Mouse (Mus musculus): ENCODE results near the gene Mus81.

DNA sequence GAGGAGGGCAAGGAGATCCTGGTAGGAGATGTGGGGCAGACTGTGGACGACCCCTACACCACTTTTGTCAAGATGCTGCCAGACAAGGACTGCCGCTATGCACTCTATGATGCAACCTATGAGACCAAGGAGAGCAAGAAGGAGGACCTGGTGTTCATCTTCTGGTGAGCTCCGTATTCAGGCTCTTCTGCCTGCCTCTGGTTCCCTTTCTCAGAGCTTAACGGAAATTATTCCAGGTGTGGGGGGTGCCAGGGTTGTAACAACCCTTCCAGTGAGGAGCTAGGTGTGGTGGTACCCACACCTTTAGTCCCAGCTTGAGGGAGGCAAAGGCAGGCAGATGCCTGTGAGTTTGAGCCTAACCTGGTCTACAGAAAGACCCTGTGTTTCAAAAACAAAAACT lies 4.4 kb upstream of the Mus81 start:
- TF ChIP-seq CTCF (conservative IDR thresholded peaks at IDR 0.05; ENCODE audit: low read length) = no peak
- no peak for TF ChIP-seq NANOG (IDR thresholded peaks at IDR 0.05; ENCODE audit: borderline replicate concordance, low read length)
